In the genomic region with DNA sequence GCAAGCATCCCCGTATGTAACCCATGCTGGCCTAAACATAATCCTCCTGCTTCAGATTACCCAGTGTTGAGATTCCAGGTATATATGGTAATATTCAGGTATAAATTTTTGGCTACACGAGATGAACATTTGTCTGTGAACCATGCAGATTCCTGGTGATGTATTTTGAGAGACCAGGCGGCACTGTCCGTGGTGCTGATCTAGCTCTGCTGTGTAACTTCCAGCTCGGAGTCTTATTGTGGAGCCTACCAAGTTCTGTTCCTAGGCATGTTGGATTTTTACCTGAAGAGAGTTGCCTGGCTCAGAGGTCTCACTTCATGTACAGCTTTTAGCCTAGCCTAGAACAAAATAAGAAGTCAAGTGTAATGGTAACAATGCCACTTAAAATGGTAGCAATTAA, we compare ENCODE assay signal across 11 mouse cellular contexts.
DNase-seq lines count a peak whose midpoint lies in the region; ATAC-seq and TF ChIP-seq lines count a peak whose summit lies in the region.
"Had no signal": no experiment of that assay in that cellular context is flagged by ENCODE, and none has a peak within 500 bp of the region (broad histone marks: within the 10 kb centered on the region; RNA-seq: fewer than 3 reads in every experiment).

No protein-coding gene starts in this region.

- DNase-seq in adrenal gland, postnatal 25 days, result peak; percentile 12
- no peak for DNase-seq in adrenal gland, adult 2 months
- peak; percentile 31 for DNase-seq in lung, postnatal 0 days (ENCODE audit: low spot score)
- no peak for DNase-seq in lung, postnatal 25 days (ENCODE audit: low spot score)
- peak; percentile 5 for DNase-seq in c-Kit-positive CD71-negative TER-119-negative erythroid progenitor cells, embryonic 14.5 days (ENCODE audit: low read depth)
- peak; percentile 38 for DNase-seq in liver, embryonic 11.5 days (ENCODE audit: low spot score)
- no peak for DNase-seq in spleen, postnatal 14 days (ENCODE audit: low spot score in 2 of 2)
- no peak for DNase-seq in layer of hippocampus, postnatal 10 days (ENCODE audit: low spot score in 2 of 2)
- DNase-seq: gastrocnemius, postnatal 36 days; spleen, adult 18-20 months had no signal

- no peaks in the 10 kb centered on the region for H3K4me1 ChIP-seq in lung, postnatal 0 days (ENCODE audit: insufficient read depth, low read depth, low read length)
- H3K4me1 ChIP-seq in liver, embryonic 11.5 days (replicated peaks; ENCODE audit: control insufficient read depth, insufficient read depth, low read length), result no peaks in the 10 kb centered on the region
- H3K4me1 ChIP-seq: midbrain, embryonic 12.5 days had no signal

- no peak overlapping the region for H3K4me2 ChIP-seq in lung, postnatal 0 days (replicated peaks; ENCODE audit: low read depth, low read length)
- no peak overlapping the region for H3K4me2 ChIP-seq in liver, embryonic 11.5 days
- H3K4me2 ChIP-seq: midbrain, embryonic 12.5 days had no signal

- H3K27me3 ChIP-seq in lung, postnatal 0 days (replicated peaks; ENCODE audit: insufficient read depth, low read length), result no peaks in the 10 kb centered on the region
- H3K27me3 ChIP-seq in liver, embryonic 11.5 days (replicated peaks; ENCODE audit: control insufficient read depth, insufficient read depth, low read length), result no peaks in the 10 kb centered on the region
- H3K27me3 ChIP-seq: midbrain, embryonic 12.5 days had no signal

- TF ChIP-seq CTCF in lung, postnatal 0 days (IDR thresholded peaks at IDR 0.05), result no peak

- no peak for TF ChIP-seq EP300 in lung, postnatal 0 days (IDR thresholded peaks at IDR 0.05)

- no peak overlapping the region for H3K4me3 ChIP-seq in lung, postnatal 0 days (ENCODE audit: low read depth, low read length)
- H3K4me3 ChIP-seq in liver, embryonic 11.5 days (ENCODE audit: low read depth, low read length), result no peak overlapping the region
- H3K4me3 ChIP-seq: midbrain, embryonic 12.5 days had no signal

- H3K27ac ChIP-seq in lung, postnatal 0 days (ENCODE audit: low read length), result no peak overlapping the region
- H3K27ac ChIP-seq in liver, embryonic 11.5 days (ENCODE audit: low read depth, low read length), result no peak overlapping the region
- H3K27ac ChIP-seq: midbrain, embryonic 12.5 days had no signal

- no peaks in the 10 kb centered on the region for H3K36me3 ChIP-seq in lung, postnatal 0 days (ENCODE audit: insufficient read depth, low read length)
- no peaks in the 10 kb centered on the region for H3K36me3 ChIP-seq in liver, embryonic 11.5 days (ENCODE audit: control insufficient read depth, insufficient read depth, low read length)
- H3K36me3 ChIP-seq: midbrain, embryonic 12.5 days had no signal

- H3K9ac ChIP-seq in lung, postnatal 0 days (replicated peaks; ENCODE audit: low read depth), result no peak overlapping the region
- H3K9ac ChIP-seq in liver, embryonic 11.5 days (ENCODE audit: low read depth, low read length), result no peak overlapping the region
- H3K9ac ChIP-seq: midbrain, embryonic 12.5 days had no signal

- ATAC-seq in lung, postnatal 0 days, result no peak
- ATAC-seq in liver, embryonic 11.5 days (replicated peaks; ENCODE audit: low FRiP score), result no peak

- WGBS in lung, postnatal 0 days, result 36% methylated on average over 5 of the region's 5 CpGs
- 39% methylated on average over 5 of the region's 5 CpGs for WGBS in liver, embryonic 11.5 days

- H3K9me3 ChIP-seq in lung, postnatal 0 days (ENCODE audit: low read length), result no peaks in the 10 kb centered on the region
- H3K9me3 ChIP-seq in liver, embryonic 11.5 days (ENCODE audit: control insufficient read depth, low read length), result no peaks in the 10 kb centered on the region
- H3K9me3 ChIP-seq: midbrain, embryonic 12.5 days had no signal

Comparison
In these comparisons a context has a peak if more than half of its experiments do, and no peak if none do; other contexts are left out.
1. DNase-seq: peak in adrenal gland, postnatal 25 days (single experiment), lung, postnatal 0 days (single experiment), c-Kit-positive CD71-negative TER-119-negative erythroid progenitor cells, embryonic 14.5 days (single experiment) and liver, embryonic 11.5 days (single experiment); none in adrenal gland, adult 2 months (single experiment), lung, postnatal 25 days (single experiment), spleen, postnatal 14 days (0 of 2) and layer of hippocampus, postnatal 10 days (0 of 2).